Mouse (Mus musculus) olfactory bulb, adult 2 months (tissue): ENCODE measurements around the gene Lrrd1. TPM values are rescaled to one million over a fixed set of nuclear protein-coding genes. Genes with fewer than 3 reads are reported as not detected.
"Not testable (repeated sequence)": the region's sequence is repeated elsewhere in the genome, so short reads cannot be mapped to it uniquely, and the experiment has no call there.

ENCODE experiments used
- H3K27ac ChIP-seq: fragments of 200-500 bp; 2 replicates; pipeline ENCODE4 v1.5.1; 2012; ENCODE audit warnings: low read depth, low read length; ENCODE audit not compliant: insufficient read depth
- H3K4me1 ChIP-seq: fragments of 200-500 bp; 2 replicates; pipeline ENCODE4 v1.6.1; 2012; ENCODE audit warnings: low read length; ENCODE audit not compliant: control insufficient read depth, insufficient read depth
- H3K4me3 ChIP-seq: fragments of 200-500 bp; 2 replicates; pipeline ENCODE4 v1.5.1; 2012; ENCODE audit warnings: mild to moderate bottlenecking, low read depth, low read length, moderate library complexity; ENCODE audit not compliant: insufficient read depth
- CTCF ChIP-seq: fragments of 200-500 bp; IDR thresholded peaks from 2 replicates; pipeline ENCODE4 v1.5.1; 2012; ENCODE audit warnings: low read depth, mild to moderate bottlenecking, low read length, moderate library complexity; ENCODE audit not compliant: insufficient read depth
- POLR2A ChIP-seq: fragments of 200-500 bp; IDR thresholded peaks from 2 replicates; pipeline ENCODE4 v1.6.1; 2012; ENCODE audit warnings: mild to moderate bottlenecking, low read depth, low read length, moderate library complexity; ENCODE audit not compliant: insufficient read depth
- WGBS: fragments of 180-500 bp; shearing (Covaris S2); methylation state at CpG from one replicate; pipeline ENCODE4 v1.1.7; 2018; 5-methylcytosine and 5-hydroxymethylcytosine counted together
- polyA plus RNA-seq: library from polyadenylated mRNA; stranded (reverse); fragments of >200 nt; gene quantifications from 2 replicates; pipeline ENCODE4 v1.2.4, GENCODE M21; 2012; ENCODE audit warnings: low replicate concordance; ENCODE audit not compliant: missing spikeins, insufficient read depth, insufficient read length

Lrrd1 gene
- not detected in 2 replicates for polyA plus RNA-seq

DNA sequence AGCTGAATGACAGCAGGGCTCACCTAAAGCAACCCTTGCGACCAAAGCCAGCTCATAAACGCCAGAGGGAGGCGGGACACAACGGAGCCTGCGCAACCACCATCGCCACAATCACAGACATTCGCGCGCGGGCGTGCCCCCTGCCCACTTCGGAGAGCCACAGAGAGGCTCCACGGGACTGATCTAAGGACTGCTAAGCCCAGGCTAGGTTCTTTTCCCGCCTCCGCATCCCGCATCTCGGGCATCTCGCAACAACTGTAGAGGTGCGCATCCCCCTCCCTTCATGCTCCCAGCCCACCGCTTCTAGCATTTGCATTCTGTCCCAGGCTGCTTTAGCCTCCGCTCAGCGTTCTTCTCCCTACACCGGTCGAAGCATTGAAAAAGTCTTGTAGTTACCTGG lies at the start of gene Lrrd1:
Lrrd1 (plus strand) TSS at position 148 of the 400 bp plus-strand sequence.
- TF ChIP-seq CTCF (no peak), POLR2A (no peak)
- peaks cover 5% of the 10 kb centered on the region; the same call in 1 of the 2 replicates for H3K4me1 ChIP-seq
- 13% methylated on average over 24 of the region's 24 CpGs for WGBS

GRCm38 (mm10) chr5:3797101-3797500 lies 47.9 kb upstream of the Lrrd1 start:
- H3K27ac ChIP-seq, H3K4me1 ChIP-seq, H3K4me3 ChIP-seq: not testable (repeated sequence)
- WGBS: 80% methylated on average over 2 of the region's 2 CpGs

More for the DNA sequence above, at the start of gene Lrrd1:
- H3K4me3 ChIP-seq: peak within 1 kb of the TSS; percentile 17
- no peak within 1 kb of the TSS for H3K27ac ChIP-seq

DNA sequence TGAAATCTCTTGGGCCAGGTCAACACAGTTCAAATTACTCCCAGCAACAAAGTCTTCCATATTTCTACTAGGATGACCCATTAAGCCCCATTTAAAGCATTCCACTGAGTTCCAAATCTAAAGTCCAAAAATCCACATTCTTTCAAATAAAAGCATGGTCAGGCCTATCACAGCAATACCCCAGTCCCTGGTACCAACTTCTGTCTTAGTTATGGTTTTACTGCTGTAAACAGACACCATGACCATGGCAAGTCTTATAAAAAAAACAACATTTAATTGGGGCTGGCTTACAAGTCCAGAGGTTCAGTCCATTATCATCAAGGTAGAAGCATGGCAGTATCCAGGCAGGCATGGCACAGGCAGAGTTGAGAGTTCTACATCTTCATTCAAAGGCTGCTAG lies 46.3 kb upstream of the Lrrd1 start:
- H3K4me1 ChIP-seq, H3K4me3 ChIP-seq, H3K27ac ChIP-seq: not testable (repeated sequence)

DNA sequence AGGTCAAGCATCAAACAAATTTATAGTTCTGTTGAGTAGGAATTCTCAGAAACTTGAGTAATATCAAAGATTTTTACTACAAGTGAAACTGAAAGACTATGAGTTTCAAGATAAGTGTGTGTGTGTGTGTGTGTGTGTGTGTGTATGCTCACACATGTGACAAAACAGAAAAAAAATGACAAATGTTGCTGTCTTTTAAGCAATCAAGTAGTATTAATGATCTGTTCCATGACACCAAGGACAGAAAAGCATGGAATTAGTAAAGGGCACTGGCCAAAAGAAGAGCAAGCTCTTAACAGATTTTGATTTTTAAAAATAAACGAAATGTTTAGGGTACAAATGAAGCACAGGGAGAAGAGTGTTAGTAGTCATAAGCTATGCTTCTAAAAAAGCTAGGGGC lies 44.9 kb upstream of the Lrrd1 start:
- Histone ChIP-seq H3K27ac (no peak overlapping the region), H3K4me3 (no peak overlapping the region), H3K4me1 (no peaks in the 10 kb centered on the region)
- no peak for TF ChIP-seq CTCF
- no peak for TF ChIP-seq POLR2A
- 88% methylated on average over 1 of the region's 1 CpGs for WGBS

GRCm38 (mm10) chr5:3800881-3801280 lies 44.1 kb upstream of the Lrrd1 start:
- no peaks in the 10 kb centered on the region for H3K4me1 ChIP-seq
- WGBS: 60% methylated on average over 4 of the region's 4 CpGs
- no peak overlapping the region for H3K4me3 ChIP-seq
- TF ChIP-seq POLR2A (no peak), CTCF (no peak)
- H3K27ac ChIP-seq: no peak overlapping the region

DNA sequence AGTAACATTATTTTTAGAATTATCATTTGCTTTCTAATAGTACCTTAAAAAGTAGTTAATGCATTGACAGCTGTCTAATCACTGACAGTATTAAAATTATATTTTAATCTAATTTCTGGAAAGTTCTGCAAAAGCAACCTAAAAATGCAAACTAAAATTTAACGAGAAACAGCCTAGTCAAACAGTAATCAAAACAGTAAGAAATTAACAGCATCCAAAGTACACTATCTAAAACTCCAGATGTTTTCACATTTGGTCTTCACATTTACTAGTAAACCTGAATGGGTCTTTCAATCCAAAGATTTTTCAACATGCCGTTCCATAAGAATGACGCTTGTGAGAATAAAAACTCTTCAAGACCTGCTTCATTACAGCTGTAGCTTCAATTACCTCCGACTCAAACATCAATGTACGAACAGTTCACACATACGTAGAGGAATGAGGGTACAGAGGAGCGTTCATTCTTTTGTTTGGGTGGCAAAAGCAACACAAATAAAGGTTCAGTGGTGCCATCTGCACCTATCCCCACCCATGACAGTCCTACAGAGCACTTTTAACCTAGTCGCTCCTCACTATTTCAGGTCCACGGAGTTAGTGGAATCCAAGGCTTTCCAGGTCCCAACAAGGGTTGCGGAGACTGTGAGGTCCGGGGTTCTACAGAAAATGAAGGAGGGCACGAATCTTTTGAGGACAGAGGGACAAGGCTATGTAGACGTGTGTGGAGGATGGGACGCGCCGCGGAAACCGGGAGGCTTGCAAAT lies 43.1 kb upstream of the Lrrd1 start:
- H3K4me3 ChIP-seq: peak overlapping the region; percentile 97
- H3K27ac ChIP-seq: peak overlapping the region; percentile 23; the same call in 1 of the 2 replicates
- 2% methylated on average over 18 of the region's 18 CpGs for WGBS
- no peaks in the 10 kb centered on the region for H3K4me1 ChIP-seq
- no peak for TF ChIP-seq POLR2A
- no peak for TF ChIP-seq CTCF

DNA sequence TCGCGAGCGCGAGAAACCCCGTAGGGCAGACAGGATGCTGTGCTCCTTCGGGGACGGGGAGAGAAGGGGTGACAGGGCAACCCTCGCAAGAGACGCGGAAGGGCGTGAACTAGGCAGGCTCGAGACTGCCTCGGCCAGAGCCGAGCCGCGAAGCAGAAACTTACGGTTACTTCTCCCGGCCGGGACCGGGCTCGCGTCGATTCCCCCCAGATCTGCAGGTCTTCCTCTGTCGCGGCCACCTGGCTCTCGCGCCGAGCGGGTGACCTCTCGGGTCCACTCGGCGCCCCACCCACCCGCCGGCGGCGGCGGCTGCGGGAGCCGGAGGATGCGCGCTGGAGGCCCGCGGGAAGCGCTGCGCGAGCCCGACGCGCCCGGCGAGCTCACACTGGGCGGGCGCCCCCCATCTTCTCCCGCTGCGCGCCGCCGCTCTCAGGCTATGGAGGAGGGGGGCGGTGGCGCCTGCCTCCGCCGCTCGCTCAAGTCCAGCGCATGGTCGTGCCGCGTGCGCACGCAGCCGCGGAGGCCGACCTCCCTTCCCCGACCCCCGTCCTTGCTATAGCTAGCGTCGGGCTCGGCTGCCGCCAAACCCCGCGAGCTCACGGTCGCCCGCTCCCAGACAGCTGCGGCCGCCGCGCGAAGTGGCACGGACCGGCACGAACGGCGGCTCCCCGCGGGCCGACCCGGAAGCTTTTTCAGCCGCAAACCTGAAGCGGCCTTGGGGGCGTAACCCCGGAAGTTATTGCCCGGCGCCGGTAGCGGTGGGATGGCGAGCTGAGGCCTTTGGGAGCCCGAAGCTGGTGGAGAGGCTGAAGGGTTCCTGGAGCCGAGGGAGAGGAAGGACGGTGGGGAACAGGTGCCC lies 42.3 kb upstream of the Lrrd1 start, which contains the start of the genes Ankib1 and Krit1:
Ankib1 (minus strand) TSS at position 493 of the 859 bp plus-strand sequence.
Krit1 (plus strand) TSS at position 752 of the 859 bp plus-strand sequence.
- WGBS: under 1% methylated on average over 109 of the region's 109 CpGs
- TF ChIP-seq POLR2A (peak; percentile 82), CTCF (no peak)
- H3K4me3 ChIP-seq: peak within 1 kb of the TSS; percentile 97
- no peaks in the 10 kb centered on the region for H3K4me1 ChIP-seq
- H3K27ac ChIP-seq: peak within 1 kb of the TSS; percentile 78; the same call in 1 of the 2 replicates

DNA sequence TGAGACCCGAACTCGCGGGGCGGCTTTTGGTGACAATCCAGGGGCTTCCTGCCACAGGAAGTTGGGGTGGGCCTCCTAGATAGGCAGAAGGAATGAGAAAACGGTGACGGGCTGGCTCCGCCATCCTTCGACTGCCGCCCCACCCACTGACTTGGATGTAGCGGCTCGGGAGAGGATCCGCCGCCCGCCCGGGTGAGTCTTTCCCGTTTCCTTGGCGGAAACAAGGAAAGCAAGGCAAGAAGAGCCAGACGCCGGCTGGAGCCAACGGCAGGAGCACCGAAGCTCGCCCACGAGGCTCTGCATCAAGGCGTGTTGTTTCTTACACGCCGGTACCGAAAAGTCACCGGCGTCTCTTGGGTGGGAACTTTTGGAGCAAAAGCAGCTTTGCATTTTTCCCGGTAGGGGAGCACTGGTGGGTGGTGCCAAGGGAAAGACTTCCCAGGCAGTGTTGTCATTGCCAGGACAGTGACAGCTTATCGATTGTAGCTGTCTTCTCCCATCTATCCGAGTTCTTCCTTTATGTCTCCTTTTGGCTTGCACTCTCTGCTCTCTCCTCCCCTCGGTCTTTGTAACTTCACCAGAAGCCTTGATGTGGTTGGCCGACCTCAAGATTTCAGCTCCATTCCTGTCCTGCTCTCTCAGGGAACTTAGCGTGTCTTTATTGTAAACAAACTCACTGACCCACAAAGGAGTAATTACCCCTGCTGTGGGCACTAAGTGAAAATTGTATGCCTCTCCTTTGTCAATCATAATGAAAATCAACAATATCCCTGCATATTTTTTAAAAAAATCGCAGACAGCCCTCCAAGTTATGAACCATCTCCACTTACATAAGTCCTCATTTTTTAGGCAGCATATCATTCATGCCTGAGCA lies 41.4 kb upstream of the Lrrd1 start:
- H3K4me3 ChIP-seq: peak overlapping the region; percentile 97
- TF ChIP-seq POLR2A (no peak), CTCF (no peak)
- no peaks in the 10 kb centered on the region for H3K4me1 ChIP-seq
- WGBS: under 1% methylated on average over 36 of the region's 36 CpGs
- peak overlapping the region; percentile 48; the same call in 1 of the 2 replicates for H3K27ac ChIP-seq
